Mouse (Mus musculus) cerebellum, postnatal 10 days (tissue): Measurements from ENCODE around the gene Spata32.

Experiments used
- DNase-seq, 2 experiments: peaks; one replicate each; pipeline ENCODE4 v3.0.0; 2021; ENCODE audit warnings: mixed read lengths in 2 of 2

Gene Spata32

DNA sequence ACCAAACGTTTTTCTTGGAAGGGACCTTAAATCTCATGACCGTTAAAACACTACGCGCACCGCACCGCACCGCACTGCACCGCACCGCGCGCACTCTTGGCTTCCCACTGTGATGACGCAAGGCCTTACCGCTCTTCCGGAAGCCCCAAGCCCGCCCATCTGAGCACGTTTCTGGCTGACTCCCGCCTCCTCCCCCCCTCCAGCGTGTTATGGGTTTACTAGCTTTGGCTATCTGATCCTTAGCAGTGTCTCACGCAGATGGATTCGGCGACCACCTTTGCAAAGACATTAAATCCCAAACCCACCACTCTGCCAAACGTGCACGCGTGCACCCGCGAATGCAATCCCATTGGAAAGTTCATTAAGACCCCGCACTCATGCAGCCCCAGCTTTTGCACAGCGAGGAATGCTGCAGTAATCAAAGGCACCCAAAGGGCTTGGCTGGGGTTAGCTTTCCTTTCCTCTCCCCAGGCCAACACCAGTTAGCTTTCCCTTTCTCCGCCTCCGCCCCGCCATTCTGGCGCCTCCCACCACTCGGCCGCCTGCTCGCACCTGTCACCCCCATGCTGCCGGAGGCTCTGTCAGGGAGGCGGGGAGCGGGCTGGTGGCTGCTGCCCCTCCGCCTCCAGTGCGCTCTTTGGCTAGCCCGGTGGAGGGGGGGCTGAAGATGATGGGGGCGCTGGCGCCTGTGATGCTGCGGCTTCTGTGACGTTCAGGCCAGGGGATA lies at the start of gene Spata32:
Spata32 (minus strand) TSS at position 643 of the 727 bp plus-strand sequence.
- peak; percentile 85 to 89 for DNase-seq

- peak; percentile 99 to 100 for DNase-seq
These were observed 49.4 kb upstream of the Spata32 start, which contains the start of gene Map3k14 for GRCm38 (mm10) chr11:103267346-103268219. TSS of gene Map3k14 (minus strand) at chr11:103267472.

DNA sequence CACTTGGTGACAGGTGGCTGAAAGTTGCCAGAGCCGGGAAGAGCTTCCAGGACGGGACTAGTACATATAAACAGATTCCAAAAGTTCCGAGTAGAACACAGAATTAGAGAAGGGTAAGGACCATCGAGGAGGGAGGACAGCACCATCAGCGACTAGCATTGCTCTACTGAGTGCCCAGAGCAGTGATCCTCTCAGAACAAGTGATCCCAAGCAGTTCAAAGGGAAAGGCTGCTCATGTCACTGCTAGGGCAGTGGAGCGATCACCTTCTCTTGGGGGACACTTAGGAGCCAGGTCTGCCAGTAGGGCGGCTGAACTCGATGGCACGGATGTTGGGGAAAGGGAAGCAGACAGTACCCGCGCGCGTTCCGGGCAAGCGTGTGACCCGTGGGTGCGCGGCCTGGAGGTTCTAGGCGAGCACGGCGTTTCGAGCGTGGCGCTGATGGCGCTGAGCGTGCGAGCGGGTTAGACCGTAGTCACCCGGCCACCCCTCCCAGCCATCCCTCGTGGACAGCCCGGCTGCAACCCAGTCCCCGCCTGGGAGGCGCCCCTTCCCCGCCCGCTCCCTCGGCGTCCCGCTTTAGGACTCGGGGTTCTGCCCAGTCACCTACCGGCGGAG lies 48.6 kb upstream of the Spata32 start:
- DNase-seq = no peak

DNA sequence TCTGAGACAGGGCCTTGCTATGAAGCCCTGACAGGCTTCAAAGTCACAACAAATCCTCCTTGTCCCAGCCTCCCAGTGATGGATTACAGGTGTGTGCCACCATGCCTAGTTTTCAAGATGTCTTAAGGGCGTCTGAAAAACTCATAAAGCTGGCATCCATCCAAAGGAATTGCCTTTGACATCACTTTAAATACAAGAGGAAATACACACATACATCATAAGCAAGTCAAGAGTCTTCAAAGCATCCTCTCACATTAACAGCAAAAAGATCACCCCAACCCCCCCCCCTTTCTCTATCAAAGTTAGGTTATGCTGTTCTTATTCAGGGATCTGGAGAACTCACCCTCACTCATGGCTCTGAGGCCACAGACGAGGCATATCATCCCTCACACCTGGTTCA lies 47.6 kb upstream of the Spata32 start:
- DNase-seq = no peak

GRCm38 (mm10) chr11:103265211-103265610 lies 47.0 kb upstream of the Spata32 start:
- no peak for DNase-seq

GRCm38 (mm10) chr11:103264427-103265005 lies 46.3 kb upstream of the Spata32 start:
- DNase-seq = no peak

DNA sequence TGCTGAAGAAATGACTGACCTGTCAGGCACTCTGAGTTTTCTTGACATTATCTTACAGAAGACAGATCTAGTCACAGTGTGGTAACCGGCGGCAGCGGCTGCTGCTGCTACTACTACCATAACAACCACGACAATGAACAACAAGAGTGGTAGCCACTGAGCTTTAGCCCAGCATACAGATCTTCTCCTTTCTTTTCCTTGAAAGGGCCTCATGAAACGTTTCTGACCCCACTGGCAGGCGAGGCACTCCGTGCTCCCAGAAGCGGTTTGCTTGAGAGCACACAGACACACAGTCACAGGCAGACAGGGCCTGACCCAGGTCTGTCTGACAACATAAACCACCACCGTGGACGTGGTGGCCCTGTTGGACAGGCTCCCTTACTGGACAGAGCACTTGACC lies 45.3 kb upstream of the Spata32 start:
- no peak for DNase-seq

- no peak for DNase-seq
These were observed 44.4 kb upstream of the Spata32 start for GRCm38 (mm10) chr11:103262412-103263267.

GRCm38 (mm10) chr11:103261671-103262411 lies 43.6 kb upstream of the Spata32 start:
- DNase-seq = no peak

DNA sequence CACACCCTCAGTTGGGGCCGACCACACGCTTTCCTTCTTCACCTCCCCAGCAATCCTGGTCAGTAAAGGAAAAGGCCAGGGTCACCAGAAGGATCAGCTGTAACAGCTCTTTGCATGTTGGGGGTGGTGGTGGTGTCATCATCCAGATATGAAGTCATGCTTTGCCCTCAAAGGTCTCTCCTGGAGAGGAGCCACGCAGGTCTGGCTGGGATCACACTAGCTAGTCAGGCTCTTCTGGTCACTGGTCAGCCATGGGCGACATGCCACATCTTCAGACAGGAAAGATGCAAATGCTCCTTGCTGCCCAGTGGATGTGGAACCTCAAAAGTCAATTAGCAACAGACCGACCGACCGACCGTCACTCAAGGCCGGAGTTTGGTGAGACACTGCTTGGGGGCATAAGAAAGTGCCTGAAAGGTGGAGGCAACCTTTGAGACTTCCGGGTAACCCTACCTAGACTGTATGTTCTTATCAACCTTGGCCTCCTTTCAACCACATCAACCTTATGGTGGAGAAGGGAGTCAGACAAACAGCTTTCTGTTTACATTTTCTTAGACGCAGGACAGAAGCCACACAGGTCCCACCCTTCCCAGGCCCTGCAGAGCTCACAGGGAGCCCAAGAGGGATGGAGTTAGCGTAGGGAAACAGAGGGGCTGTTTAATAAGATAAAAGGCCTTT lies 42.4 kb upstream of the Spata32 start:
- no peak for DNase-seq

DNA sequence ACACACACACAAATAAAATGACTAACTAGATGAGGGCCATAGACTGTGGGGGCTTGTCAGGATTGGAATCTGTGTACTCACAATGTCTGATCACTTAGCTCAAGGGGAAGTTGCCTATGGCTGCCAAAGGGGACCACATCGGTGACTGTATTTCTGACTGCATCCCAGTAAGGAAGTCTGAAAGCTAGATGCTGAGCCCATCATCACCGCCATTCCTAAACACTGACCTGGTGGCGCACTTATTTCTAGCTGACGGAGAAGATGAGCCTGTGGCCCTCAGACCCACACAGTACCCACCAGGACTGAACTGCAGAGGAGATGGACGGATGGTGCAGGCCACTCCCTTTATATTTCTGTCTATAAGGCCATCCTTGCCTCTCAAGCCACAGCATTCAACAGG lies 41.8 kb upstream of the Spata32 start:
- DNase-seq = no peak

GRCm38 (mm10) chr11:103257938-103258481 lies 39.8 kb upstream of the Spata32 start:
- DNase-seq = no peak

GRCm38 (mm10) chr11:103253605-103254004 lies 35.4 kb upstream of the Spata32 start:
- DNase-seq = no peak

GRCm38 (mm10) chr11:103252380-103252779 lies 34.1 kb upstream of the Spata32 start:
- DNase-seq = no peak

- DNase-seq = no peak
These were observed 32.1 kb upstream of the Spata32 start for GRCm38 (mm10) chr11:103250324-103250723.

- DNase-seq = no peak
These were observed 31.3 kb upstream of the Spata32 start for GRCm38 (mm10) chr11:103249509-103249908.

DNA sequence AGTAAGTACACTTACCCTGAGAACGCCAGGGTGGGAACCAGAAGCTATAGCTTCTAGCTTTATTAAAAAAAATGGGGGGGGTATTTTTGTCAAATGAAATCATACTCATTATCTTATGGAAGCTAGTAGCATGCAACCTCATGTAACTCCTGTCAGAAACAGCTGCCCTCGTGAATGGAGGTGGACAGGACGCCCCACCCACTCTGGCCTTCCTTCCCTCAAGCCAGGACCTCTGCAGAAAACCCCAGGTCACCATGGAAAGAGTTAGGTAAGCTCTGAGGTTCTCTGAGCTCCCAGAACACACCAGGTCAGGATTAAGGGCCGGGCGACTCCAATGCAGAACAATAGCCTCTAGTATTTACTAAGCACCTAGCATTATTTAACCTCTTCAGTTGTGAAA lies 30.6 kb upstream of the Spata32 start:
- DNase-seq = no peak

GRCm38 (mm10) chr11:103247504-103248177 lies 29.4 kb upstream of the Spata32 start:
- DNase-seq = peak; percentile 85 to 88

- DNase-seq = peak in 1 of 2 experiments; percentile 28
These were observed 28.6 kb upstream of the Spata32 start for GRCm38 (mm10) chr11:103246731-103247290.
